Mouse (Mus musculus) heart, embryonic 14.5 days (tissue): ENCODE measurements around the gene Pop7. TPM values are rescaled to one million over a fixed set of nuclear protein-coding genes. Genes with fewer than 3 reads are reported as not detected.
A peak's percentile ranks its signal among the peaks of the same experiment; 100 is the strongest.

Experiments
- ATAC-seq: fragments of 200-750 bp; cut with Nextera tagmentation; 2 replicates; pipeline ENCODE4 v1.8.0; 2017; ENCODE audit warnings: low read depth, moderate TSS enrichment; ENCODE audit not compliant: insufficient number of reproducible peaks, insufficient read depth, low FRiP score
- H3K27ac ChIP-seq, 2 experiments: fragments of 200-500 bp in 1 of 2; fragments of 300-500 bp in 1 of 2; sonication (generic) in 1 of 2; replicated peaks in 1 of 2; 2 replicates each; pipeline ENCODE4 v1.5.1; 2012 to 2014; ENCODE audit warnings: low read depth in 2 of 2, low read length in 2 of 2, control low read depth in 1 of 2, mild to moderate bottlenecking in 1 of 2, mixed read lengths in 1 of 2; ENCODE audit not compliant: control insufficient read depth in 1 of 2, insufficient read depth in 1 of 2
- H3K27me3 ChIP-seq: fragments of 300-500 bp; sonication (generic); 2 replicates; pipeline ENCODE4 v1.6.1; 2014; ENCODE audit warnings: mild to moderate bottlenecking, low read length, control low read depth; ENCODE audit not compliant: control insufficient read depth, insufficient read depth
- H3K36me3 ChIP-seq: fragments of 300-500 bp; sonication (generic); 2 replicates; pipeline ENCODE4 v1.6.1; 2014; ENCODE audit warnings: mild to moderate bottlenecking, control low read depth, low read length, mixed read lengths; ENCODE audit not compliant: control insufficient read depth, insufficient read depth
- H3K4me1 ChIP-seq, 2 experiments: fragments of 200-500 bp in 1 of 2; fragments of 300-500 bp in 1 of 2; sonication (generic) in 1 of 2; 2 replicates each; pipeline ENCODE4 v1.6.1; 2012 to 2014; ENCODE audit warnings: low read length in 2 of 2, control low read depth in 1 of 2, mixed read lengths in 1 of 2; ENCODE audit not compliant: control insufficient read depth in 2 of 2, insufficient read depth in 2 of 2
- H3K4me2 ChIP-seq: fragments of 300-500 bp; sonication (generic); 2 replicates; pipeline ENCODE4 v1.6.1; 2014; ENCODE audit warnings: mild to moderate bottlenecking, low read length
- H3K4me3 ChIP-seq, 2 experiments: fragments of 200-500 bp in 1 of 2; fragments of 300-500 bp in 1 of 2; sonication (generic) in 1 of 2; 2 replicates each; pipeline ENCODE4 v1.5.1; 2012 to 2014; ENCODE audit warnings: low read length in 2 of 2, mild to moderate bottlenecking in 2 of 2, control low read depth in 1 of 2, low read depth in 1 of 2, moderate library complexity in 1 of 2; ENCODE audit not compliant: control insufficient read depth in 1 of 2, insufficient read depth in 1 of 2
- H3K9ac ChIP-seq: fragments of 300-500 bp; sonication (generic); 2 replicates; pipeline ENCODE4 v1.6.1; 2014; ENCODE audit warnings: mild to moderate bottlenecking, low read length
- H3K9me3 ChIP-seq: fragments of 300-500 bp; sonication (generic); 2 replicates; pipeline ENCODE4 v1.6.1; 2016; ENCODE audit warnings: low read length, control low read depth; ENCODE audit not compliant: control insufficient read depth
- WGBS: fragments of 180-500 bp; shearing (Covaris S2); extraction: QIAGEN DNeasy Blood & Tissue Kit; methylation state at CpG from one replicate; pipeline ENCODE4 v1.1.7; 2014; 5-methylcytosine and 5-hydroxymethylcytosine counted together
- polyA plus RNA-seq: library from polyadenylated mRNA; unstranded; fragments of >200 nt; fragmentation: Nextera tagmentation; extraction: Ambion mirVana; gene quantifications from 2 replicates; pipeline ENCODE4 v1.2.1, GENCODE M21; 2014

The Pop7 gene
- polyA plus RNA-seq, 1 experiment from 2014 or later, result 49.8 TPM

GRCm38 (mm10) chr5:137531414-137532130 is 29.3 kb upstream of the Pop7 start:
- H3K9me3 ChIP-seq, result no peaks in the 10 kb centered on the region
- H3K4me2 ChIP-seq, result peak overlapping the region; percentile 76
- H3K27me3 ChIP-seq, result no peaks in the 10 kb centered on the region
- peaks cover 5 to 11% of the 10 kb centered on the region in 2 experiments for H3K4me1 ChIP-seq
- peak; percentile 22; the same call in 1 of the 2 replicates for ATAC-seq
- peak overlapping the region; percentile 82 for H3K9ac ChIP-seq
- peak overlapping the region; percentile 89 to 97 for H3K27ac ChIP-seq
- peaks cover 38% of the 10 kb centered on the region for H3K36me3 ChIP-seq
- under 1% methylated on average over 51 of the region's 51 CpGs for WGBS
- H3K4me3 ChIP-seq, result peak overlapping the region; percentile 54 to 99

GRCm38 (mm10) chr5:137530588-137531413 is 28.5 kb upstream of the Pop7 start:
- ATAC-seq, result peak; percentile 42
- peak overlapping the region; percentile 54 to 99 for H3K4me3 ChIP-seq
- WGBS, result 1% methylated on average over 42 of the region's 46 CpGs
- H3K4me2 ChIP-seq, result peak overlapping the region; percentile 76
- H3K27ac ChIP-seq, result peak overlapping the region; percentile 72 to 89
- no peaks in the 10 kb centered on the region for H3K27me3 ChIP-seq
- peaks cover 45% of the 10 kb centered on the region for H3K36me3 ChIP-seq
- no peaks in the 10 kb centered on the region for H3K9me3 ChIP-seq
- H3K4me1 ChIP-seq, result peaks cover 8 to 17% of the 10 kb centered on the region in 2 experiments
- peak overlapping the region; percentile 82 for H3K9ac ChIP-seq

- Histone ChIP-seq H3K4me1 (peaks cover 8 to 17% of the 10 kb centered on the region in 2 experiments), H3K4me3 (peak overlapping the region; percentile 49 to 54), H3K4me2 (peak overlapping the region; percentile 76), H3K27ac (peak overlapping the region; percentile 50 to 89; a peak in 3 of 4 replicates), H3K27me3 (no peaks in the 10 kb centered on the region), H3K9ac (peak overlapping the region; percentile 82), H3K36me3 (peaks cover 53% of the 10 kb centered on the region), H3K9me3 (no peaks in the 10 kb centered on the region)
- no peak for ATAC-seq
- WGBS, result 81% methylated on average over 8 of the region's 8 CpGs
Observed at GRCm38 (mm10) chr5:137530075-137530474, 27.8 kb upstream of the Pop7 start.

- Histone ChIP-seq H3K4me3 (no peak overlapping the region), H3K9me3 (no peaks in the 10 kb centered on the region), H3K4me1 (peaks cover 8 to 17% of the 10 kb centered on the region in 2 experiments), H3K27ac (no peak overlapping the region), H3K36me3 (peaks cover 59% of the 10 kb centered on the region), H3K27me3 (no peaks in the 10 kb centered on the region), H3K9ac (no peak overlapping the region), H3K4me2 (no peak overlapping the region)
- 76% methylated on average over 15 of the region's 15 CpGs for WGBS
- ATAC-seq, result no peak
Observed at GRCm38 (mm10) chr5:137529221-137529995, 27.1 kb upstream of the Pop7 start.

GRCm38 (mm10) chr5:137528247-137528968 is 26.1 kb upstream of the Pop7 start:
- Histone ChIP-seq H3K36me3 (peaks cover 69% of the 10 kb centered on the region), H3K4me3 (no peak overlapping the region), H3K27ac (no peak overlapping the region)

GRCm38 (mm10) chr5:137527413-137527812 is 25.1 kb upstream of the Pop7 start:
- no peak for ATAC-seq
- no peaks in the 10 kb centered on the region for H3K9me3 ChIP-seq
- no peak overlapping the region for H3K9ac ChIP-seq
- peaks cover 79% of the 10 kb centered on the region for H3K36me3 ChIP-seq
- H3K4me2 ChIP-seq, result no peak overlapping the region
- no peaks in the 10 kb centered on the region for H3K27me3 ChIP-seq
- no peak overlapping the region for H3K4me3 ChIP-seq
- H3K4me1 ChIP-seq, result peaks cover 8 to 17% of the 10 kb centered on the region in 2 experiments
- WGBS, result 62% methylated on average over 1 of the region's 1 CpGs
- H3K27ac ChIP-seq, result no peak overlapping the region

More at GRCm38 (mm10) chr5:137528247-137528968, 26.1 kb upstream of the Pop7 start:
- Histone ChIP-seq H3K4me2 (no peak overlapping the region), H3K27me3 (no peaks in the 10 kb centered on the region), H3K9ac (no peak overlapping the region), H3K9me3 (no peaks in the 10 kb centered on the region), H3K4me1 (peaks cover 8 to 17% of the 10 kb centered on the region in 2 experiments)
- no peak for ATAC-seq
- 81% methylated on average over 22 of the region's 22 CpGs for WGBS
